Mouse (Mus musculus) ES-E14 (cell line): Measurements from ENCODE around the gene Samd15. TPM values are rescaled to one million over a fixed set of nuclear protein-coding genes. Genes with fewer than 3 reads are reported as not detected.
A peak's percentile ranks its signal among the peaks of the same experiment; 100 is the strongest.

Experiments used
- DNase-seq: peaks from one replicate; pipeline ENCODE4 v3.0.0-alpha.2; 2013; ENCODE audit warnings: low read depth, low spot score
- H3K27ac ChIP-seq: 2 replicates; pipeline ENCODE4 v1.5.1; 2012; ENCODE audit warnings: low read depth, mild to moderate bottlenecking, low read length, moderate library complexity, mixed read lengths; ENCODE audit not compliant: poor library complexity, insufficient read depth, severe bottlenecking
- H3K36me3 ChIP-seq: 2 replicates; pipeline ENCODE4 v1.6.1; 2012; ENCODE audit warnings: mild to moderate bottlenecking, low read length, moderate library complexity, mixed read lengths; ENCODE audit not compliant: control insufficient read depth, poor library complexity, insufficient read depth, severe bottlenecking
- H3K4me1 ChIP-seq, 2 experiments: fragments of 150-350 bp in 1 of 2; sonication (generic) in 1 of 2; 2 replicates each; pipeline ENCODE4 v1.6.1; 2012; ENCODE audit warnings: low read length in 2 of 2, mild to moderate bottlenecking in 1 of 2, mixed read lengths in 1 of 2; ENCODE audit not compliant: control insufficient read depth in 2 of 2, insufficient read depth in 2 of 2, poor library complexity in 1 of 2
- H3K4me3 ChIP-seq, 2 experiments: fragments of 150-350 bp in 1 of 2; sonication (generic) in 1 of 2; 2 replicates each; pipeline ENCODE4 v1.5.1; 2012; ENCODE audit warnings: low read length in 2 of 2, low read depth in 1 of 2, mild to moderate bottlenecking in 1 of 2, mixed read lengths in 1 of 2; ENCODE audit not compliant: insufficient read depth in 1 of 2, poor library complexity in 1 of 2, severe bottlenecking in 1 of 2
- H3K9ac ChIP-seq: 2 replicates; pipeline ENCODE4 v1.6.1; 2012; ENCODE audit warnings: low read depth, mild to moderate bottlenecking, low read length, mixed read lengths; ENCODE audit not compliant: poor library complexity, insufficient read depth, severe bottlenecking
- H3K9me3 ChIP-seq: fragments of 150-350 bp; sonication (generic); 2 replicates; pipeline ENCODE4 v1.6.1; 2012; ENCODE audit warnings: low read depth, mild to moderate bottlenecking, low read length; ENCODE audit not compliant: control insufficient read depth, insufficient read depth
- CHD2 ChIP-seq: IDR thresholded peaks from 2 replicates; pipeline ENCODE4 v1.6.1; 2014; ENCODE audit warnings: mild to moderate bottlenecking, low read depth, low read length, inconsistent platforms
- HCFC1 ChIP-seq: IDR thresholded peaks from 2 replicates; pipeline ENCODE4 v1.6.1; 2012; ENCODE audit warnings: low read length, inconsistent platforms, borderline replicate concordance; ENCODE audit not compliant: insufficient read depth
- MAFK ChIP-seq: IDR thresholded peaks from 2 replicates; pipeline ENCODE4 v1.6.1; 2014; ENCODE audit warnings: mild to moderate bottlenecking, low read depth, low read length, inconsistent platforms; ENCODE audit not compliant: insufficient read depth
- ZC3H11A ChIP-seq: IDR thresholded peaks from 2 replicates; pipeline ENCODE4 v1.6.1; 2012; ENCODE audit warnings: low read depth, mild to moderate bottlenecking, inconsistent platforms, low read length, borderline replicate concordance
- ZNF384 ChIP-seq: IDR thresholded peaks from 2 replicates; pipeline ENCODE4 v1.6.1; 2012; ENCODE audit warnings: low read depth, low read length, inconsistent platforms
- in situ Hi-C, 2 experiments: fragments of 600-800 bp; cut with MboI; formaldehyde crosslinking; loops; one replicate each; pipeline ENCODE4 v1.15.1; 2025; ENCODE audit warnings: low sequenced_read_pairs in 2 of 2, inconsistent platforms in 1 of 2; ENCODE audit not compliant: unreplicated experiment in 2 of 2
- total RNA-seq: library from RNA; depleted of rRNA; stranded (reverse); fragments of 300-350 nt; gene quantifications from 2 replicates; pipeline ENCODE4 v1.2.3, GENCODE M21; 2012

Gene Samd15
- total RNA-seq, 1 experiment = 0.98 TPM

GRCm38 (mm10) chr12:87219362-87219761, 19.8 kb downstream of the Samd15 start:
- H3K4me1 ChIP-seq = no peaks in the 10 kb centered on the region
- H3K4me3 ChIP-seq = no peak overlapping the region
- DNase-seq = no peak
- in situ Hi-C loops = no loop called here
- H3K9ac ChIP-seq = no peak overlapping the region
- H3K36me3 ChIP-seq = peaks cover 4% of the 10 kb centered on the region; the same call in 1 of the 2 replicates
- H3K27ac ChIP-seq = no peak overlapping the region
- TF ChIP-seq CHD2 = no peak
- no peak for TF ChIP-seq ZC3H11A
- no peak for TF ChIP-seq HCFC1
- no peak for TF ChIP-seq ZNF384
- H3K9me3 ChIP-seq = no peaks in the 10 kb centered on the region

- Histone ChIP-seq H3K4me3 (peak overlapping the region; percentile 74 to 79), H3K4me1 (peaks cover 0 to 3% of the 10 kb centered on the region in 2 experiments; a peak in 1 of 4 replicates), H3K27ac (peak overlapping the region; percentile 58; the same call in 1 of the 2 replicates), H3K9ac (peak overlapping the region; percentile 82), H3K9me3 (no peaks in the 10 kb centered on the region), H3K36me3 (peaks cover 4% of the 10 kb centered on the region; the same call in 1 of the 2 replicates)
- no peak for DNase-seq
- TF ChIP-seq ZC3H11A (no peak), CHD2 (no peak), ZNF384 (no peak), MAFK (no peak), HCFC1 (no peak)
- in situ Hi-C loops = no loop called here
Measured at GRCm38 (mm10) chr12:87224950-87225349, 25.4 kb downstream of the Samd15 start.

GRCm38 (mm10) chr12:87226801-87227200, 27.3 kb downstream of the Samd15 start:
- H3K4me1 ChIP-seq = peaks cover 0 to 3% of the 10 kb centered on the region in 2 experiments; a peak in 1 of 4 replicates
- H3K9ac ChIP-seq = no peak overlapping the region
- TF ChIP-seq CHD2 = no peak
- TF ChIP-seq MAFK = peak; percentile 53; the same call in 1 of the 2 replicates
- no peak for TF ChIP-seq HCFC1
- no peak for TF ChIP-seq ZNF384
- TF ChIP-seq ZC3H11A = no peak
- H3K9me3 ChIP-seq = no peaks in the 10 kb centered on the region
- peak; percentile 40 for DNase-seq
- no peak overlapping the region for H3K27ac ChIP-seq
- no peak overlapping the region for H3K4me3 ChIP-seq
- in situ Hi-C loops = no loop called here
- H3K36me3 ChIP-seq = 0 out of 2 replicates have a peak, but pooled peaks cover 2% of the 10 kb centered on the region

- Histone ChIP-seq H3K9me3 (no peaks in the 10 kb centered on the region), H3K9ac (no peak overlapping the region), H3K4me1 (peaks cover 0 to 3% of the 10 kb centered on the region in 2 experiments; a peak in 1 of 4 replicates), H3K4me3 (no peak overlapping the region), H3K36me3 (no peaks in the 10 kb centered on the region), H3K27ac (no peak overlapping the region)
- in situ Hi-C loops = no loop called here
- no peak for DNase-seq
- TF ChIP-seq CHD2 (no peak), ZNF384 (no peak), MAFK (no peak), HCFC1 (no peak), ZC3H11A (no peak)
Measured at GRCm38 (mm10) chr12:87229633-87230032, 30.1 kb downstream of the Samd15 start.
